Mouse (Mus musculus) c-Kit-positive CD71-positive TER-119-negative erythroid progenitor cells, embryonic 14.5 days (primary cell): ENCODE results near the gene Dicer1.
A peak's percentile ranks its signal among the peaks of the same experiment; 100 is the strongest.

Experiments
- DNase-seq: peaks from one replicate; pipeline ENCODE4 v3.0.0-alpha.2; 2013; ENCODE audit warnings: low read depth

Gene Dicer1

DNA sequence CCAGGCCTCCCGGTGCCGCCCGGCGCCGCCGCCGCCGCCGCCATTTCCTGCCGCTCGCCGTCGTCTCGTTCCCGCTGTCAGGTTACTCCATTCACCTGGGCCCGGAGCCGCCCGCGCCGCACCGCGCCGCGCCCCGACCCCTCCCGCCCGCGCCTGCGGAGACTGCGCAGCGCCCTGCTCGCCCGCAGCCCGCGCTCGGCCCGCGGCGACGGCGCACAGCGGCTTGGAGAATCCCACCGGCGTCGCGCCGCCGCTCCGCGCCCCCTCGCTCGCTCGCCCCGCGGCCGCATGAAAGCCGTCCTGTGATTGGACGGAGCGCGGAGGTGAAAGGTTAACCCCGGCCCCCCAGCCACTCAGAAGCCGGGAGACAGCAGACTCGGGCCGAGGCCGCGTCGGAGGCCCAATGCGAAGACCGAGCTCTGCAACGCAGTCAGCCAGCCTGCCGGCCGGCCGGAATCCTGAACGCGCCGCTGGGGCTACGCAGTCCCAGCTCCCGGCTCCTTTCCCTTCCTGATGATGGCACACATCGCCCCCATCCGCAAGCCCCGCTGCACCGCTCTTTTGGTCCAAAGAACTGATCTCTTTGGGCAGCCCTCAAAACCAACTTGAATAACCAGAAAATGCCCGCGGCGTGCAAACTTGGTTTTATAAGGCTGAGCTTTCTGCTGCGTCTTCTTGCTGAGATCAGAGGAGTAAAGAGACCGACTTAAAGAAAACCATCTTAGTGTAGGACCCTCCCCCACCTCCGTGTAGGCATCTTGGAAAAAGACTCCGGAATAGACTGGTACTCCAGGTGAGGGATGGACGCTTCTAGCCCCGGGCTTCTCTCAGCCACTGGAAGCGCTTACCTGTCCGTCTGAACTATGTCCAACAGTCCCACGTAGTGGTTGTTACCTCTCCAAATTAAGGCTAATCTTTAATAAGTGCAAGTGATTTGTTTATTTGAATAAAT is at the start of gene Dicer1:
Gene Dicer1 (minus strand): TSS at position 139 of the 952 bp plus-strand sequence.
- peak; percentile 84 for DNase-seq

DNA sequence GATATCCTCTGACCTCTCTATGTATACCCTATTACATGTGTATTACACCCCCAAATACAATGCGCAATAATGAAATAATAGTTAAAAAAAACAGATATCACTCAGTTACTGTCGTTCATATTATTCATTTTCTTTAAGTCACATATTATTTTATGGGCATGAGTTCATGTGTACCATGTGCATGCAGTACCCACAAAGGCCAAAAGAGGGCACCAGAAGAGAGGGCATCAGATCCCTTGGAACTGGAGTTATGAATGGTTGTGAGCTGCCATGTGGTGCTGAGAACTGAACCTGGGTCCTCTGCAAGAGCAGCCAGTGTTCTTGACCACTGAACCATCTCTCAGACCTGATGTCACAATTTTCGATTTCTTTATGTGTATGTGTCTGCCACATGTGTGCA is 47.6 kb upstream of the Dicer1 start:
- DNase-seq: no peak

DNA sequence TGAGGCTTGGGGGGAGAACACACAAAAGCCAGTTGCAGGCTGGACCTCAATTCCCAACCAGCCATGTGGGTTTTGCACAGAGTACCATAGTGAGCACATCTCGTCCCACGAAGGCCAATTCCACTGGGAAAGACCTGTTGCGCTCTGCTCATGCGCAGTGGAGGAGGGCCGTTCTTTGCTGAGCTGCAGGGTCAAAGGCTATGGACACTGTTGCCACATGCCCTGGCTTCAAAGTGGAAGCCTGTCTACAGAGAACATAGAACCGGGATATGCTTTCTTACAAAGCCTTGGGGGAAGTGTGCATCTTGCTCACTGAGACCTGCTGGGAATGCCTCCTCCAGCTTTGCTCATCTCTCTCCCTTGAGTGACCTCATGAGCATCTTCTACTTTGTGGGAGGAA is 46.2 kb upstream of the Dicer1 start:
- no peak for DNase-seq

GRCm38 (mm10) chr12:104796635-104797378 is 45.1 kb upstream of the Dicer1 start:
- no peak for DNase-seq

DNA sequence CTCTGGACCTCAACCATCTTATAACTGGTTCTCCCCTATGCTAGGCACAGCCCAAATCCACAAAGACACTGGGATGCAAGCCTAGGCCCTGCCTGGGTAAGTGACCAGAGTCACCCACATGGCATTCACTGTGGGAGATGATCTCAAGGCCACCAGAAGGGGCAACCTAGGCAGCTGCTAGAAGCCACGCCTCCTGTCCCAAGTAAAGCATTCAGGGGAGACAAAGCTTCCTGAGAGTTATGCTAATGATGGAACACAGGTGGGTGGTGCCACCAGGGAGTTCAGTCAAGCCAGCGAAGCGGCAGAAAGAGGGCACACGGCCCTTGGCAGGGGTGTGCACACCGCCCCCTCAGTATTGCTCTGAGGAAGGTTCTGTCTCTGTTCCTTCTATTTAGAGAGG is 43.2 kb upstream of the Dicer1 start:
- no peak for DNase-seq

DNA sequence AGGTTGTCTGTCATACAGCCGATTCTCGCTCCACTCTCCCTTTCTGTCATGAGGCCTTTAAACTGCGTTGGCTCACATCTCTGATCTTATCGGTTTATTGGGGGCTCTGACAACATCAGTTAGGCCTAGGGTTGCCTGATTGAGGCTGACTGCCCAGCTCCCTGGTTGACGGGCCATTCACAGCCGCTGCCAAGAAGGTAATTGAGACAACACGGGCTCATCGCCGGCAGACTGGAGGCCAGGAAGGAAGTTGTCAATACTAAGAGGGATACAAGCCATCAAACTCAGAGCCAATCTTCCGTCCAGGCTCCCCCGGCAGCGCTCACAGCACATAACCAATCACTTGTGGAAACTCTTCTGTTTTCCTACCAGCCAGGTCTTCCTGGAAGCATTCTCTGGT is 41.7 kb upstream of the Dicer1 start:
- DNase-seq: no peak

- no peak for DNase-seq
Observed at GRCm38 (mm10) chr12:104777603-104778002, 25.9 kb upstream of the Dicer1 start.

- no peak for DNase-seq
Observed at GRCm38 (mm10) chr12:104771941-104772340, 20.2 kb upstream of the Dicer1 start.

GRCm38 (mm10) chr12:104769201-104769785 is 17.5 kb upstream of the Dicer1 start:
- no peak for DNase-seq

DNA sequence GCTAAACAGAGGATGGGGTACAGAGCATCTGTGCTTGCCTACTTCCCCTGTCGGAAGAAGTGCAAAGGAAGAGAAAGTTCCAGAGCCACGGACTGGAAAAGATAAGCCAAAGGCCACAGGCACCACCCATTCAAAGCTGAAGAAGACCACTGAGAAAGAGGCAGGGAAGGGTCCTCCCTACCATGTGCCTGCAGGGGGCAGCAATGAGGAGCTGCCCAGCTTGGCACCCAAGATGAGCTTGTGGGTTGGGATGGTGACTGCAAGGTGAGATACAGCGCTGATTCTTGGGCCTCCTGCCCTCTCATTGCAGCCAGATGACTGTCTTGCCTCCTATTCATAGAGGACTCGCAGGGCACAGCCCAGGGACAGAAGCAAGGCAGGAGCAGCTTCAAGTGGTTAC is 15.4 kb upstream of the Dicer1 start:
- no peak for DNase-seq

DNA sequence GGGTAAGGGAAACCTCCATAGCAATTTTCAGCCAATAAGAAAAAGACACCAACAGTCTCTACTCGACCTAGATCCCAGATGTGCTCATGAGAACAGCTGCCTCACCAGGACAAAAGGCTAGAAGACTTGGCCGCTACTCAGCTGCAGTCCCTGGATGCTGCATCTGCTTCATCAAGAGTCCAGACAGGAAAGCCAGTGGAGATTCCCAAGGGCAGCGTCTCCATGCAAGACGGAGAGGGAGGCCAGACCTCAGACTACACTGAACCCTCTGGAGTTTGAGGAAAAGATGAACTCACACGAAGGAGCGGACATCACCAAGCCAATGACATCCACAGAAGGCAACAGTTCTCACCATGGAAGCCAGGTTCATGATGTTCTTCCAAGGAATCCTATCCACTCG is 14.0 kb upstream of the Dicer1 start:
- no peak for DNase-seq

DNA sequence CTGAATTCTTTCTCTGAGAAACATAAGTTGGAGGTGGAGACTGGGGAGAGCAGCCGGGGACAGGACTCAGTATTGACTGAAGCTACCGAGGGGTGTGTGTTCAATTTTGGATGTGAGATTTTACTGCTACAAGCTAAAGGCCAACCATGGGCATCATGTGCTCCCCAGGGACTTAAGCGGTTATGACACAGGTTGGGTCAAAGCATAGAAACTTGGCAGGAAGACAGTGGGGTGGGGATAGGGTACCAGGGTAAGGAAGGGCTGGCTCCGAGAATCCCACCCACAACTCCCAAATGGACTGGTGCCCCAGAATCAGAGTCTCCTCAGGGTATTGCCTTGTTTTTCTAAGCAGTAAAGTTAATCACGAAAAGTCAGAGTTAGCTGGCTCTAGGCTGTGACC is 13.4 kb upstream of the Dicer1 start:
- DNase-seq: no peak

DNA sequence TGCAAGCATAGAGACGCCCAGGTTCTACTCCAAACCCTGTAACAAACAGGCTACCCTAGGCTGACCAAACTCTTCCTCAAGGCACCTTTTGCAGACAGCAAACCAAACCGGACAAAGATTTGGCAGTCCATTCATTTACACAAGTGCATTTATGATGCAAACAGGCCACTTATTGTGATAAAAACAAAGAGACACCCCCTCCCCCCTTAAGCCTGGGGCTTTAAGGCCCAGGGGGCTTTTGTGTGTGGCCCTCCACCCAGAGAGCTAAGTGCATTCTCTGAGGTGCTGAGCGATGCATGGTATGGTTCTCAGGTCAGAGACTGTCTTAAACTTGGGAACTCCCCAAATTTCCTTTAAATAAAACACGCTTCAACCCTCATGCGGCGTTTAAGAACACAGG is 12.2 kb upstream of the Dicer1 start:
- no peak for DNase-seq

DNA sequence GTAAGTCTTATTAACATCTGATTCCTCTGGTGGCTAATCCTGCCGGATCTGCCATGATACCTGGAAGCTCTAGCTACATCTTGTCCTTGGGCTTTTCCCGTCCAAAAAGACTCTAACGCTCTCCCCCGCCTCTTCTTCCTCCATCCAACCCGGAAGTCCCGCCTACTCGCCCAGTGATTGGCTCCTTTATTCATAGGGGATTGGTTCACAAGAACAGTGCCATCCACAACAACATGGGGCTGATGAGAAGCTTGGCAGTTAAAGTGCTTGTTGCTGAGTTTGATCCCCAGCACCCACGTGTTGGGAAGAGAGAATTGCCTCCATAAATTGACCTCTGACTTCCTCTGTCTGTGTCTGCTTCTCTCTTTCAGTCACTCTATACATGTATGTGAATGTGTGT is 9.7 kb upstream of the Dicer1 start:
- no peak for DNase-seq

GRCm38 (mm10) chr12:104758066-104758465 is 6.3 kb upstream of the Dicer1 start:
- DNase-seq: no peak

- no peak for DNase-seq
Observed at GRCm38 (mm10) chr12:104753686-104754085, 1.9 kb upstream of the Dicer1 start.

DNA sequence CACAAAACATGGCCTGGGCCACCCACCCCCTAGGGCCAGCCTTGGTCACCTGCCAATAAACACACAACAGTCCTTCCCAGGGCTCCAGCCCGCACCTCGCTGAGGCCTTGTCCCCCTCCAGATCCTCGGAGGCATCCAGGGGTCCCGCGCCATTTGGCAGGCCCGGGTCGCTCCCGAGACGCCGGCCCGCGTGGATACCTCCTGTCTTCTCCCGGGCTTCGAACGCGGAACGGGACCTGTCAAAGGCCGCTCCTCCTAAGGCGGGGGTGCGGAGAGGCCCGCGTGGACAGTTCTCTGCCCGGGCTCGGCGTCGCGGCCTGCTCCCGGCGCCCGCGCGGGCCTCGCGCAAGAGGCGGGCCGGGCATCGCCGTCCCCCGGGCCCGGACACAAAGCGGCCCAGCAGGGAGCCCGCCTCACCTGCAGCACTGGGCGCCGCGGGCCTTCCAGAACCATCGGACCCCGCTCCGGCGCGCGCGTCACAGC is 380 bp downstream of the Dicer1 start:
- no peak for DNase-seq

GRCm38 (mm10) chr12:104748946-104749345 is 2.8 kb downstream of the Dicer1 start:
- no peak for DNase-seq

DNA sequence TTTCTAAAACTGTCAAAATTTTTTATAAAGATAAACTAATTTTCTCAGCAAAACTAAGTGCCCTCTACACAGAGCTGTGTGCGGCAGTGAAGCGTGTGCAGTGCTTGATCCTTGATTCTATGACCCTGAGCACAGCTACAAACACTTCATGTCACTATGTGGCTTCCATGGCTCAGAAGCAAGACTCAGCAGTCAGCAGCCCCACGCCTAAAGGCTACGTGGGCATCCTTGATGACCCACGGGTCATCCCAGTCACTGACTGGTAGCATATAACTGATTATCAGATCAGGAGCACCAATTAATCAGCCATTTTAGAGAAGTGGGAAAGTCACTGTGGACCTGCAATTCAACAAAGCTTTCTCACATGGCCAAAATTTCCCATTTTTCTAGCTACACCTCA is 4.5 kb downstream of the Dicer1 start:
- DNase-seq: no peak

- no peak for DNase-seq
Observed at GRCm38 (mm10) chr12:104746601-104747000, 5.2 kb downstream of the Dicer1 start.

DNA sequence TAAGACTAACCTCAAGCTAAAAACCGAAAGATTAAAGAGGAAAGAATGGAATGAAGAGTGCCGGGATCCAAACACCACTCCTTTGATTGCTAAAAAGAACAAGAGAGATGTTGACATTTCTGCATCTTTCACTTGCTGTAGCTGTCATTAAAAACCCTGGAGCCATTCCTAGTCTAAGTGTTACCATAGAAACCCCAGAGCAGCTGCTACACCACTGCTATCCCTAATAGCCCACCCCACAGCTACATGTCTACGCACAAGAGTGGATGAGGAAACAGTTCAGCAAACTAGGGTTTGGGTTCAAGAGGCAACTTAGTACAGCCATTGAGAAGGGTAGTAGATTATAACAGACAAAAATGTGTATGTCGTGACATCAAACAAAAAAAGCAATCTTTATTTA is 8.1 kb downstream of the Dicer1 start:
- DNase-seq: no peak

DNA sequence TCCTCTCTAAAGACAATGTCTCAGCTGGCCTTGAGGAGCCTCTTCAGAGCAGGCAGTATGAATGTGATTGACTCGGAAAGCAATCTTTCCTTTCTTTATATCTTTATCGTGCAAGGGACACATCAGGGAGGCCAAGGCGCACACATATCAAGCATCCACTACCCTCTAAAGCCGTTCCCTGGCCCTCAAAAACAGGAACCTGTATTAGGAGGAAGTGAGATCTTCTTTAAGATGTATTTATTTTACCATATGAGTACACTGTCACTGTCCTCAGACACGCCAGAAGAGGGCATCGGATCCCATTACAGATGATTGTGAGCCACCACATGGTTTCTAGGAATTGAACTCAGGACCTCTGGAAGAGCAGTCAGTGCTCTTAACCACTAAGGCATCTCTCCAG is 9.5 kb downstream of the Dicer1 start:
- no peak for DNase-seq
